Mouse (Mus musculus) embryonic stem cell, embryonic (primary cell): ENCODE data around the gene Mindy4.

Source experiments
- CTCF ChIA-PET, 4 experiments: fragments of 300-600 bp in 2 of 4; fragments of 350-600 bp in 2 of 4; sonication (Branson Sonifier 250); formaldehyde crosslinking; loops; one replicate each; lab custom pipeline; 2022; ENCODE audit warnings: inconsistent platforms in 2 of 4; lab: Charles Lee
- POLR2A ChIA-PET, 4 experiments: fragments of 300-600 bp in 2 of 4; fragments of 350-600 bp in 2 of 4; sonication (Branson Sonifier 250); formaldehyde crosslinking; loops; one replicate each; lab custom pipeline; 2022; ENCODE audit warnings: antibody characterized with exemption in 4 of 4, inconsistent platforms in 1 of 4; lab: Charles Lee

Mindy4 gene

GRCm38 (mm10) chr6:55319585-55320551, 116.7 kb downstream of the Mindy4 start:
- POLR2A ChIA-PET = interaction anchor here in 1 of 4 experiments (0.6 kb wide), 1 partner anchor 677 kb away, joined by 3 read pairs; no protein-coding TSS in a partner anchor
- CTCF ChIA-PET = no interaction called here

- ChIA-PET POLR2A (no interaction called here), CTCF (no interaction called here)
Measured at GRCm38 (mm10) chr6:55320894-55321293, 117.7 kb downstream of the Mindy4 start.

GRCm38 (mm10) chr6:55321518-55321917, 118.3 kb downstream of the Mindy4 start:
- ChIA-PET CTCF (no interaction called here), POLR2A (no interaction called here)

- ChIA-PET POLR2A (interaction anchor here in 1 of 4 experiments (0.8 kb wide), 1 partner anchor 127 kb away, joined by 3 read pairs; no protein-coding TSS in a partner anchor), CTCF (no interaction called here)
Measured at GRCm38 (mm10) chr6:55322980-55323379, 119.8 kb downstream of the Mindy4 start.

- ChIA-PET POLR2A (interaction anchor here in 1 of 4 experiments (0.8 kb wide), 1 partner anchor 128 kb away, joined by 3 read pairs; no protein-coding TSS in a partner anchor), CTCF (no interaction called here)
Measured at GRCm38 (mm10) chr6:55323908-55324634, 120.9 kb downstream of the Mindy4 start.

- CTCF ChIA-PET = interaction anchor here in 1 of 4 experiments (0.6 kb wide), 1 partner anchor 1561 kb away, joined by 3 read pairs; no protein-coding TSS in a partner anchor
- POLR2A ChIA-PET = no interaction called here
Measured at GRCm38 (mm10) chr6:55324785-55325184, 121.6 kb downstream of the Mindy4 start.

- CTCF ChIA-PET = interaction anchor here in 1 of 4 experiments (1.2 kb wide), 1 partner anchor 32 kb away, joined by 3 read pairs; no protein-coding TSS in a partner anchor
Measured at GRCm38 (mm10) chr6:55326299-55326698, 123.1 kb downstream of the Mindy4 start.

GRCm38 (mm10) chr6:55327326-55327725, 124.1 kb downstream of the Mindy4 start:
- ChIA-PET CTCF (interaction anchor here in 1 of 4 experiments (1.2 kb wide), 1 partner anchor 31 kb away, joined by 3 read pairs; no protein-coding TSS in a partner anchor), POLR2A (no interaction called here)

More at GRCm38 (mm10) chr6:55326299-55326698, 123.1 kb downstream of the Mindy4 start:
- POLR2A ChIA-PET = no interaction called here

- CTCF ChIA-PET = interaction anchor here in 1 of 4 experiments (1.2 kb wide), 1 partner anchor 31 kb away, joined by 5 read pairs; no protein-coding TSS in a partner anchor
- POLR2A ChIA-PET = no interaction called here
Measured at GRCm38 (mm10) chr6:55328179-55328578, 125.0 kb downstream of the Mindy4 start.

- CTCF ChIA-PET = no interaction called here
- POLR2A ChIA-PET = no interaction called here
Measured at GRCm38 (mm10) chr6:55331315-55331714, 128.1 kb downstream of the Mindy4 start.

- ChIA-PET CTCF (no interaction called here), POLR2A (no interaction called here)
Measured at GRCm38 (mm10) chr6:55332100-55332772, 129.1 kb downstream of the Mindy4 start.

- POLR2A ChIA-PET = no interaction called here
- CTCF ChIA-PET = no interaction called here
Measured at GRCm38 (mm10) chr6:55332773-55333109, 129.6 kb downstream of the Mindy4 start.

- ChIA-PET POLR2A (interaction anchor here in 1 of 4 experiments (0.5 kb wide), 1 partner anchor 477 kb away, joined by 3 read pairs; no protein-coding TSS in a partner anchor), CTCF (no interaction called here)
Measured at GRCm38 (mm10) chr6:55335989-55336514, 132.9 kb downstream of the Mindy4 start, which contains the start of gene Aqp1. Aqp1 (plus strand) TSS chr6:55336432.

- ChIA-PET CTCF (interaction anchor here in 1 of 4 experiments (0.6 kb wide), 1 partner anchor 345 kb away, joined by 4 read pairs; no protein-coding TSS in a partner anchor), POLR2A (interaction anchor here in 2 of 4 experiments (0.6 to 0.9 kb wide), 2 partner anchors 31 to 1108 kb away, joined by 3 read pairs; no protein-coding TSS in a partner anchor)
Measured at GRCm38 (mm10) chr6:55337242-55337641, 134.1 kb downstream of the Mindy4 start.

GRCm38 (mm10) chr6:55338077-55338476, 134.9 kb downstream of the Mindy4 start:
- ChIA-PET POLR2A (interaction anchor here in 1 of 4 experiments (0.9 to 1.6 kb wide), 2 partner anchors 11 to 32 kb away, joined by 3 to 5 read pairs; no protein-coding TSS in a partner anchor), CTCF (no interaction called here)

- POLR2A ChIA-PET = interaction anchor here in 1 of 4 experiments (1.6 kb wide), 1 partner anchor 10 kb away, joined by 5 read pairs; no protein-coding TSS in a partner anchor
- CTCF ChIA-PET = interaction anchor here in 1 of 4 experiments (1.2 kb wide), 1 partner anchor 19 kb away, joined by 5 read pairs; no protein-coding TSS in a partner anchor
Measured at GRCm38 (mm10) chr6:55338934-55339825, 136.0 kb downstream of the Mindy4 start.

GRCm38 (mm10) chr6:55341688-55342087, 138.5 kb downstream of the Mindy4 start:
- ChIA-PET POLR2A (no interaction called here), CTCF (no interaction called here)
